Mouse (Mus musculus) bone marrow, adult 2 months (tissue): ENCODE results near the gene Olfr901.
"Not testable (repeated sequence)": the region's sequence is repeated elsewhere in the genome, so short reads cannot be mapped to it uniquely, and the experiment has no call there.

ENCODE experiments used
- CTCF ChIP-seq: fragments of 200-500 bp; IDR thresholded peaks from 2 replicates; pipeline ENCODE4 v1.5.1; 2011; ENCODE audit warnings: low read length, control low read depth; ENCODE audit not compliant: control insufficient read depth, insufficient read depth
- POLR2A ChIP-seq: fragments of 200-500 bp; IDR thresholded peaks from 2 replicates; pipeline ENCODE4 v1.6.1; 2011; ENCODE audit warnings: low read depth, mild to moderate bottlenecking, control low read depth, low read length, borderline replicate concordance; ENCODE audit not compliant: control insufficient read depth

DNA sequence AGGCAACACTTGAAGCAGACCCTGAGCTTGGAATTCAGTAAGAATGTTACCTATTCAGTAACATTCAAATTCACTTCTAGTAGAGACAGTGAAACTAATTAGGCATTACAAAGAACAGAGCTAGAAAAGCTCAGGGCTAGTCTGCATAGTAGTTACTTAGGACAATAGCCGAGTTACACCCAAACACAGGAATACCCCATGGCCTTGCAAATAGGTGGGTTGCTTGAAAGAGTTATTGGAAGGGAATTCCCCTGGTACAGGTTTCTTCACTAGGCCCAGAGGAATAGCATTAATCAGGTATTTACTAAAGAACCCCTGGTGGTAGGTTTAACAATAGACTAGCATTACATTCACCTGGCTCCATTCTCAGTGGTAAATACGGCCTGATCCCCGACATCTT lies 21.8 kb upstream of the Olfr901 start:
- TF ChIP-seq CTCF, POLR2A: not testable (repeated sequence)
